Mouse (Mus musculus) kidney, embryonic 16.5 days (tissue): ENCODE data around the gene Sptb. TPM values are rescaled to one million over a fixed set of nuclear protein-coding genes. Genes with fewer than 3 reads are reported as not detected.
A peak's percentile ranks its signal among the peaks of the same experiment; 100 is the strongest.

Experiments used
- ATAC-seq: fragments of 200-750 bp; cut with Nextera tagmentation; 2 replicates; pipeline ENCODE4 v1.8.0; 2017; ENCODE audit warnings: moderate TSS enrichment; ENCODE audit not compliant: low FRiP score, low TSS enrichment
- H3K27ac ChIP-seq: fragments of 300-500 bp; sonication (generic); 2 replicates; pipeline ENCODE4 v1.5.1; 2014; ENCODE audit warnings: low read length
- H3K27me3 ChIP-seq: fragments of 300-500 bp; sonication (generic); 2 replicates; pipeline ENCODE4 v1.6.1; 2014; ENCODE audit warnings: low read length, control low read depth, mixed read lengths; ENCODE audit not compliant: insufficient read depth
- H3K36me3 ChIP-seq: fragments of 300-500 bp; sonication (generic); 2 replicates; pipeline ENCODE4 v1.6.1; 2014; ENCODE audit warnings: low read length, control low read depth, mixed read lengths; ENCODE audit not compliant: insufficient read depth
- H3K4me1 ChIP-seq: fragments of 300-500 bp; sonication (generic); 2 replicates; pipeline ENCODE4 v1.6.1; 2014; ENCODE audit warnings: low read length, control low read depth, mixed read lengths; ENCODE audit not compliant: insufficient read depth
- H3K4me2 ChIP-seq: fragments of 300-500 bp; sonication (generic); replicated peaks from 2 replicates; pipeline ENCODE4 v1.6.1; 2014; ENCODE audit warnings: low read depth, low read length
- H3K4me3 ChIP-seq: fragments of 300-500 bp; sonication (generic); 2 replicates; pipeline ENCODE4 v1.5.1; 2014; ENCODE audit warnings: mild to moderate bottlenecking, low read length
- H3K9ac ChIP-seq: fragments of 300-500 bp; sonication (generic); replicated peaks from 2 replicates; pipeline ENCODE4 v1.6.1; 2014; ENCODE audit warnings: low read length
- H3K9me3 ChIP-seq: fragments of 300-500 bp; sonication (generic); 2 replicates; pipeline ENCODE4 v1.6.1; 2016; ENCODE audit warnings: low read length, control low read depth
- WGBS: fragments of 180-500 bp; shearing (Covaris S2); extraction: QIAGEN DNeasy Blood & Tissue Kit; methylation state at CpG from one replicate; pipeline ENCODE4 v1.1.7; 2014; 5-methylcytosine and 5-hydroxymethylcytosine counted together
- polyA plus RNA-seq: library from polyadenylated mRNA; unstranded; fragments of >200 nt; fragmentation: Nextera tagmentation; extraction: Ambion mirVana; gene quantifications from 2 replicates; pipeline ENCODE4 v1.2.1, GENCODE M21; 2015

The Sptb gene
- polyA plus RNA-seq: 1.00 and 1.2 TPM in 2 replicates

GRCm38 (mm10) chr12:76710351-76711100 is at the start of gene Sptb:
Sptb (minus strand) TSS chr12:76710547.
- Histone ChIP-seq H3K4me2 (peak within 1 kb of the TSS; percentile 95), H3K27me3 (peaks cover 45% of the 10 kb centered on the region), H3K9ac (peak within 1 kb of the TSS; percentile 62), H3K4me3 (peak within 1 kb of the TSS; percentile 67), H3K36me3 (no peaks in the 10 kb centered on the region), H3K27ac (no peak within 1 kb of the TSS), H3K9me3 (no peaks in the 10 kb centered on the region), H3K4me1 (peaks cover 16% of the 10 kb centered on the region)
- peak; percentile 88 for ATAC-seq
- under 1% methylated on average over 40 of the region's 40 CpGs for WGBS

- 49% methylated on average over 13 of the region's 14 CpGs for WGBS
Measured at GRCm38 (mm10) chr12:76752652-76753318, 42.4 kb upstream of the Sptb start.

GRCm38 (mm10) chr12:76750866-76751459 is 40.6 kb upstream of the Sptb start:
- Histone ChIP-seq H3K9me3 (0 out of 2 replicates have a peak, but pooled peaks cover 3% of the 10 kb centered on the region), H3K4me2 (no peak overlapping the region), H3K36me3 (no peaks in the 10 kb centered on the region), H3K9ac (no peak overlapping the region), H3K4me3 (no peak overlapping the region), H3K4me1 (no peaks in the 10 kb centered on the region), H3K27ac (no peak overlapping the region), H3K27me3 (no peaks in the 10 kb centered on the region)
- WGBS: 80% methylated on average over 16 of the region's 16 CpGs
- no peak for ATAC-seq

More at GRCm38 (mm10) chr12:76752652-76753318, 42.4 kb upstream of the Sptb start:
- H3K4me2 ChIP-seq: no peak overlapping the region
- no peak overlapping the region for H3K9ac ChIP-seq
- H3K27me3 ChIP-seq: no peaks in the 10 kb centered on the region
- H3K36me3 ChIP-seq: no peaks in the 10 kb centered on the region
- H3K4me1 ChIP-seq: no peaks in the 10 kb centered on the region
- no peak for ATAC-seq
- H3K9me3 ChIP-seq: 0 out of 2 replicates have a peak, but pooled peaks cover 3% of the 10 kb centered on the region
- no peak overlapping the region for H3K4me3 ChIP-seq
- no peak overlapping the region for H3K27ac ChIP-seq

- Histone ChIP-seq H3K36me3 (no peaks in the 10 kb centered on the region), H3K9ac (no peak overlapping the region), H3K4me2 (no peak overlapping the region), H3K4me1 (no peaks in the 10 kb centered on the region), H3K27ac (no peak overlapping the region), H3K9me3 (peaks cover 7% of the 10 kb centered on the region), H3K4me3 (no peak overlapping the region), H3K27me3 (no peaks in the 10 kb centered on the region)
- WGBS: 91% methylated on average over 4 of the region's 4 CpGs
- no peak for ATAC-seq
Measured at GRCm38 (mm10) chr12:76727955-76728354, 17.6 kb upstream of the Sptb start.

GRCm38 (mm10) chr12:76722026-76722425 is 11.7 kb upstream of the Sptb start:
- WGBS: 64% methylated on average over 3 of the region's 3 CpGs
- no peak overlapping the region for H3K9ac ChIP-seq

GRCm38 (mm10) chr12:76720572-76720971 is 10.2 kb upstream of the Sptb start:
- Histone ChIP-seq H3K4me3 (no peak overlapping the region), H3K27me3 (no peaks in the 10 kb centered on the region), H3K36me3 (no peaks in the 10 kb centered on the region), H3K9me3 (peaks cover 3% of the 10 kb centered on the region), H3K27ac (no peak overlapping the region), H3K4me2 (no peak overlapping the region), H3K9ac (no peak overlapping the region), H3K4me1 (no peaks in the 10 kb centered on the region)
- ATAC-seq: no peak

More at GRCm38 (mm10) chr12:76722026-76722425, 11.7 kb upstream of the Sptb start:
- Histone ChIP-seq H3K4me3 (no peak overlapping the region), H3K27me3 (no peaks in the 10 kb centered on the region), H3K4me2 (no peak overlapping the region), H3K36me3 (no peaks in the 10 kb centered on the region), H3K4me1 (no peaks in the 10 kb centered on the region), H3K27ac (no peak overlapping the region), H3K9me3 (peaks cover 3% of the 10 kb centered on the region)
- no peak for ATAC-seq

GRCm38 (mm10) chr12:76718384-76718783 is 8.0 kb upstream of the Sptb start:
- Histone ChIP-seq H3K4me3 (no peak overlapping the region), H3K9me3 (no peaks in the 10 kb centered on the region), H3K27ac (no peak overlapping the region), H3K9ac (no peak overlapping the region), H3K4me1 (no peaks in the 10 kb centered on the region), H3K27me3 (0 out of 2 replicates have a peak, but pooled peaks cover 3% of the 10 kb centered on the region), H3K4me2 (no peak overlapping the region), H3K36me3 (no peaks in the 10 kb centered on the region)
- WGBS: 82% methylated on average over 4 of the region's 4 CpGs
- no peak for ATAC-seq

GRCm38 (mm10) chr12:76709795-76710350 is 474 bp downstream of the Sptb start:
- peaks cover 45% of the 10 kb centered on the region for H3K27me3 ChIP-seq
- peaks cover 16% of the 10 kb centered on the region for H3K4me1 ChIP-seq
- no peaks in the 10 kb centered on the region for H3K9me3 ChIP-seq
- H3K9ac ChIP-seq: peak overlapping the region; percentile 62
- H3K27ac ChIP-seq: no peak overlapping the region
- under 1% methylated on average over 49 of the region's 55 CpGs for WGBS
- peak overlapping the region; percentile 95 for H3K4me2 ChIP-seq
- no peaks in the 10 kb centered on the region for H3K36me3 ChIP-seq
- peak; percentile 81 for ATAC-seq
- peak overlapping the region; percentile 67 for H3K4me3 ChIP-seq

- H3K36me3 ChIP-seq: no peaks in the 10 kb centered on the region
Measured at GRCm38 (mm10) chr12:76708956-76709794, 1.2 kb downstream of the Sptb start.

More at GRCm38 (mm10) chr12:76708956-76709794, 1.2 kb downstream of the Sptb start:
- H3K9me3 ChIP-seq: no peaks in the 10 kb centered on the region
- WGBS: 4% methylated on average over 34 of the region's 34 CpGs
- H3K4me1 ChIP-seq: peaks cover 16% of the 10 kb centered on the region
- peak overlapping the region; percentile 95 for H3K4me2 ChIP-seq
- ATAC-seq: peak; percentile 83
- H3K27ac ChIP-seq: no peak overlapping the region
- H3K4me3 ChIP-seq: peak overlapping the region; percentile 67
- peaks cover 47% of the 10 kb centered on the region for H3K27me3 ChIP-seq
- H3K9ac ChIP-seq: peak overlapping the region; percentile 62
